Mouse (Mus musculus): ENCODE results near the gene Cidec. TPM values are rescaled to one million over a fixed set of nuclear protein-coding genes. Genes with fewer than 3 reads are reported as not detected.

Cidec gene
- 0.46 TPM in 1 of 2 replicates, not detected in the other for polyA plus RNA-seq (2014; fragmentation: Nextera tagmentation; extraction: Ambion mirVana)

GRCm38 (mm10) chr6:113435664-113436205 is at the start of gene Cidec:
Gene Cidec (minus strand): TSS chr6:113435760.
- no peaks in the 10 kb centered on the region for H3K36me3 ChIP-seq (ENCODE audit: control insufficient read depth, insufficient read depth, low read length)
- no peak within 1 kb of the TSS for H3K4me2 ChIP-seq (replicated peaks; ENCODE audit: low read depth, low read length)
- H3K9ac ChIP-seq (replicated peaks; ENCODE audit: low read depth, low read length), result no peak within 1 kb of the TSS
- H3K27me3 ChIP-seq (ENCODE audit: control insufficient read depth, insufficient read depth, low read length), result no peaks in the 10 kb centered on the region
- 78% methylated on average over 9 of the region's 9 CpGs for WGBS
- no peak for ATAC-seq (ENCODE audit: insufficient number of reproducible peaks, insufficient read depth, low FRiP score, low read depth)
- no peak within 1 kb of the TSS for H3K27ac ChIP-seq (ENCODE audit: low read length)
- no peaks in the 10 kb centered on the region for H3K9me3 ChIP-seq (ENCODE audit: control insufficient read depth, low read depth, low read length)
- no peak within 1 kb of the TSS for H3K4me3 ChIP-seq (ENCODE audit: low read depth, low read length)
- H3K4me1 ChIP-seq (ENCODE audit: control insufficient read depth, insufficient read depth, low read length), result no peaks in the 10 kb centered on the region

GRCm38 (mm10) chr6:113483729-113484128 is 48.2 kb upstream of the Cidec start:
- ATAC-seq (ENCODE audit: insufficient number of reproducible peaks, insufficient read depth, low FRiP score, low read depth), result peak; percentile 25
- Histone ChIP-seq H3K27ac (ENCODE audit: low read length) (no peak overlapping the region), H3K27me3 (ENCODE audit: control insufficient read depth, insufficient read depth, low read length) (peaks cover 11% of the 10 kb centered on the region; the same call in 1 of the 2 replicates), H3K4me1 (ENCODE audit: control insufficient read depth, insufficient read depth, low read length) (0 out of 2 replicates have a peak, but pooled peaks cover 3% of the 10 kb centered on the region), H3K4me3 (ENCODE audit: low read depth, low read length) (peak overlapping the region; percentile 39), H3K9ac (replicated peaks; ENCODE audit: low read depth, low read length) (peak overlapping the region; percentile 31), H3K36me3 (ENCODE audit: control insufficient read depth, insufficient read depth, low read length) (no peaks in the 10 kb centered on the region), H3K4me2 (replicated peaks; ENCODE audit: low read depth, low read length) (peak overlapping the region; percentile 67), H3K9me3 (ENCODE audit: control insufficient read depth, low read depth, low read length) (no peaks in the 10 kb centered on the region)
- 8% methylated on average over 10 of the region's 10 CpGs for WGBS

- 0 out of 2 replicates have a peak, but pooled peaks cover 3% of the 10 kb centered on the region for H3K4me1 ChIP-seq (ENCODE audit: control insufficient read depth, insufficient read depth, low read length)
- peak within 1 kb of the TSS; percentile 76 for H3K27ac ChIP-seq (ENCODE audit: low read length)
- H3K4me2 ChIP-seq (replicated peaks; ENCODE audit: low read depth, low read length), result peak within 1 kb of the TSS; percentile 67
- peak within 1 kb of the TSS; percentile 42 for H3K9ac ChIP-seq (replicated peaks; ENCODE audit: low read depth, low read length)
- H3K27me3 ChIP-seq (ENCODE audit: control insufficient read depth, insufficient read depth, low read length), result peaks cover 11% of the 10 kb centered on the region; the same call in 1 of the 2 replicates
- H3K9me3 ChIP-seq (ENCODE audit: control insufficient read depth, low read depth, low read length), result no peaks in the 10 kb centered on the region
- H3K4me3 ChIP-seq (ENCODE audit: low read depth, low read length), result peak within 1 kb of the TSS; percentile 39
- H3K36me3 ChIP-seq (ENCODE audit: control insufficient read depth, insufficient read depth, low read length), result no peaks in the 10 kb centered on the region
- ATAC-seq (ENCODE audit: insufficient number of reproducible peaks, insufficient read depth, low FRiP score, low read depth), result peak; percentile 92
- under 1% methylated on average over 26 of the region's 26 CpGs for WGBS
These were observed 47.6 kb upstream of the Cidec start, which contains the start of gene Creld1 for GRCm38 (mm10) chr6:113483100-113483615. Gene Creld1 (plus strand): TSS chr6:113483297.

GRCm38 (mm10) chr6:113482477-113483099 is 47.0 kb upstream of the Cidec start:
- 0 out of 2 replicates have a peak, but pooled peaks cover 3% of the 10 kb centered on the region for H3K4me1 ChIP-seq (ENCODE audit: control insufficient read depth, insufficient read depth, low read length)
- peak overlapping the region; percentile 76 for H3K27ac ChIP-seq (ENCODE audit: low read length)
- WGBS, result 2% methylated on average over 64 of the region's 65 CpGs

GRCm38 (mm10) chr6:113480555-113481373 is 45.2 kb upstream of the Cidec start:
- no peak overlapping the region for H3K27ac ChIP-seq (ENCODE audit: low read length)

More at GRCm38 (mm10) chr6:113482477-113483099, 47.0 kb upstream of the Cidec start:
- Histone ChIP-seq H3K9me3 (ENCODE audit: control insufficient read depth, low read depth, low read length) (no peaks in the 10 kb centered on the region), H3K4me3 (ENCODE audit: low read depth, low read length) (peak overlapping the region; percentile 39), H3K27me3 (ENCODE audit: control insufficient read depth, insufficient read depth, low read length) (peaks cover 11% of the 10 kb centered on the region; the same call in 1 of the 2 replicates), H3K36me3 (ENCODE audit: control insufficient read depth, insufficient read depth, low read length) (no peaks in the 10 kb centered on the region), H3K9ac (replicated peaks; ENCODE audit: low read depth, low read length) (peak overlapping the region; percentile 42), H3K4me2 (replicated peaks; ENCODE audit: low read depth, low read length) (peak overlapping the region; percentile 67)
- peak; percentile 29; the same call in 1 of the 2 replicates for ATAC-seq (ENCODE audit: insufficient number of reproducible peaks, insufficient read depth, low FRiP score, low read depth)

GRCm38 (mm10) chr6:113478906-113479305 is 43.3 kb upstream of the Cidec start:
- H3K9me3 ChIP-seq (ENCODE audit: control insufficient read depth, low read depth, low read length), result no peaks in the 10 kb centered on the region
- H3K4me1 ChIP-seq (ENCODE audit: control insufficient read depth, insufficient read depth, low read length), result 0 out of 2 replicates have a peak, but pooled peaks cover 1% of the 10 kb centered on the region
- no peak overlapping the region for H3K4me3 ChIP-seq (ENCODE audit: low read depth, low read length)
- H3K9ac ChIP-seq (replicated peaks; ENCODE audit: low read depth, low read length), result no peak overlapping the region
- 87% methylated on average over 10 of the region's 10 CpGs for WGBS
- no peak for ATAC-seq (ENCODE audit: insufficient number of reproducible peaks, insufficient read depth, low FRiP score, low read depth)
- H3K27ac ChIP-seq (ENCODE audit: low read length), result no peak overlapping the region
- no peaks in the 10 kb centered on the region for H3K36me3 ChIP-seq (ENCODE audit: control insufficient read depth, insufficient read depth, low read length)
- H3K4me2 ChIP-seq (replicated peaks; ENCODE audit: low read depth, low read length), result no peak overlapping the region
- H3K27me3 ChIP-seq (ENCODE audit: control insufficient read depth, insufficient read depth, low read length), result peaks cover 11% of the 10 kb centered on the region; the same call in 1 of the 2 replicates

More at GRCm38 (mm10) chr6:113480555-113481373, 45.2 kb upstream of the Cidec start:
- no peak overlapping the region for H3K4me2 ChIP-seq (replicated peaks; ENCODE audit: low read depth, low read length)
- H3K4me1 ChIP-seq (ENCODE audit: control insufficient read depth, insufficient read depth, low read length), result 0 out of 2 replicates have a peak, but pooled peaks cover 3% of the 10 kb centered on the region
- H3K36me3 ChIP-seq (ENCODE audit: control insufficient read depth, insufficient read depth, low read length), result no peaks in the 10 kb centered on the region
- no peaks in the 10 kb centered on the region for H3K9me3 ChIP-seq (ENCODE audit: control insufficient read depth, low read depth, low read length)
- H3K9ac ChIP-seq (replicated peaks; ENCODE audit: low read depth, low read length), result no peak overlapping the region
- no peak overlapping the region for H3K4me3 ChIP-seq (ENCODE audit: low read depth, low read length)
- 53% methylated on average over 18 of the region's 18 CpGs for WGBS
- H3K27me3 ChIP-seq (ENCODE audit: control insufficient read depth, insufficient read depth, low read length), result peaks cover 11% of the 10 kb centered on the region; the same call in 1 of the 2 replicates
- ATAC-seq (ENCODE audit: insufficient number of reproducible peaks, insufficient read depth, low FRiP score, low read depth), result no peak

- ATAC-seq (ENCODE audit: insufficient number of reproducible peaks, insufficient read depth, low FRiP score, low read depth), result no peak
These were observed 41.8 kb upstream of the Cidec start for GRCm38 (mm10) chr6:113477353-113477752.

GRCm38 (mm10) chr6:113473715-113474114 is 38.2 kb upstream of the Cidec start:
- no peak for ATAC-seq (ENCODE audit: insufficient number of reproducible peaks, insufficient read depth, low FRiP score, low read depth)

More at GRCm38 (mm10) chr6:113477353-113477752, 41.8 kb upstream of the Cidec start:
- no peaks in the 10 kb centered on the region for H3K4me1 ChIP-seq (ENCODE audit: control insufficient read depth, insufficient read depth, low read length)
- no peaks in the 10 kb centered on the region for H3K36me3 ChIP-seq (ENCODE audit: control insufficient read depth, insufficient read depth, low read length)
- no peak overlapping the region for H3K4me3 ChIP-seq (ENCODE audit: low read depth, low read length)
- H3K9ac ChIP-seq (replicated peaks; ENCODE audit: low read depth, low read length), result no peak overlapping the region
- H3K4me2 ChIP-seq (replicated peaks; ENCODE audit: low read depth, low read length), result no peak overlapping the region
- WGBS, result 14% methylated on average over 7 of the region's 7 CpGs
- H3K27ac ChIP-seq (ENCODE audit: low read length), result no peak overlapping the region
- H3K27me3 ChIP-seq (ENCODE audit: control insufficient read depth, insufficient read depth, low read length), result peaks cover 6% of the 10 kb centered on the region; the same call in 1 of the 2 replicates
- no peaks in the 10 kb centered on the region for H3K9me3 ChIP-seq (ENCODE audit: control insufficient read depth, low read depth, low read length)

More at GRCm38 (mm10) chr6:113473715-113474114, 38.2 kb upstream of the Cidec start:
- H3K4me1 ChIP-seq (ENCODE audit: control insufficient read depth, insufficient read depth, low read length), result peaks cover 17% of the 10 kb centered on the region; the same call in 1 of the 2 replicates
- H3K27me3 ChIP-seq (ENCODE audit: control insufficient read depth, insufficient read depth, low read length), result 0 out of 2 replicates have a peak, but pooled peaks cover 3% of the 10 kb centered on the region
- no peak overlapping the region for H3K4me3 ChIP-seq (ENCODE audit: low read depth, low read length)
- no peak overlapping the region for H3K27ac ChIP-seq (ENCODE audit: low read length)
- no peak overlapping the region for H3K4me2 ChIP-seq (replicated peaks; ENCODE audit: low read depth, low read length)
- H3K36me3 ChIP-seq (ENCODE audit: control insufficient read depth, insufficient read depth, low read length), result no peaks in the 10 kb centered on the region
- H3K9me3 ChIP-seq (ENCODE audit: control insufficient read depth, low read depth, low read length), result no peaks in the 10 kb centered on the region
- H3K9ac ChIP-seq (replicated peaks; ENCODE audit: low read depth, low read length), result no peak overlapping the region
- WGBS, result 86% methylated on average over 6 of the region's 6 CpGs

Data from stomach, embryonic 14.5 days (tissue).